Mouse (Mus musculus) lung, embryonic 16.5 days (tissue): ENCODE data around the gene Zar1l. TPM values are rescaled to one million over a fixed set of nuclear protein-coding genes. Genes with fewer than 3 reads are reported as not detected.
"Not testable (repeated sequence)": the region's sequence is repeated elsewhere in the genome, so short reads cannot be mapped to it uniquely, and the experiment has no call there.

Experiments used
- ATAC-seq: fragments of 200-750 bp; cut with Nextera tagmentation; 2 replicates; pipeline ENCODE4 v1.8.0; 2017; ENCODE audit warnings: low read depth, mild to moderate bottlenecking, moderate library complexity
- H3K27ac ChIP-seq: fragments of 300-500 bp; sonication (generic); 2 replicates; pipeline ENCODE4 v1.5.1; 2014; ENCODE audit warnings: mild to moderate bottlenecking, control low read depth, low read length
- H3K27me3 ChIP-seq: fragments of 300-500 bp; sonication (generic); 2 replicates; pipeline ENCODE4 v1.6.1; 2014; ENCODE audit warnings: low read depth, low read length, mixed read lengths; ENCODE audit not compliant: control insufficient read depth, insufficient read depth
- H3K36me3 ChIP-seq: fragments of 300-500 bp; sonication (generic); 2 replicates; pipeline ENCODE4 v1.6.1; 2014; ENCODE audit warnings: low read length; ENCODE audit not compliant: control insufficient read depth, insufficient read depth
- H3K4me1 ChIP-seq: fragments of 300-500 bp; sonication (generic); replicated peaks from 2 replicates; pipeline ENCODE4 v1.6.1; 2014; ENCODE audit warnings: low read length, mixed read lengths; ENCODE audit not compliant: control insufficient read depth, insufficient read depth
- H3K4me2 ChIP-seq: fragments of 300-500 bp; sonication (generic); 2 replicates; pipeline ENCODE4 v1.6.1; 2014; ENCODE audit warnings: low read depth, low read length, control low read depth
- H3K4me3 ChIP-seq: fragments of 300-500 bp; sonication (generic); 2 replicates; pipeline ENCODE4 v1.5.1; 2014; ENCODE audit warnings: mild to moderate bottlenecking, low read length, control low read depth
- H3K9ac ChIP-seq: fragments of 300-500 bp; sonication (generic); 2 replicates; pipeline ENCODE4 v1.6.1; 2014; ENCODE audit warnings: low read length, control low read depth
- H3K9me3 ChIP-seq: fragments of 300-500 bp; sonication (generic); 2 replicates; pipeline ENCODE4 v1.6.1; 2016; ENCODE audit warnings: low read length; ENCODE audit not compliant: control insufficient read depth
- WGBS: fragments of 180-500 bp; shearing (Covaris S2); extraction: QIAGEN DNeasy Blood & Tissue Kit; methylation state at CpG from one replicate; pipeline ENCODE4 v1.1.7; 2014; 5-methylcytosine and 5-hydroxymethylcytosine counted together
- polyA plus RNA-seq: library from polyadenylated mRNA; unstranded; fragments of >200 nt; fragmentation: Nextera tagmentation; extraction: Ambion mirVana; gene quantifications from 2 replicates; pipeline ENCODE4 v1.2.1, GENCODE M21; 2015

Gene Zar1l
- polyA plus RNA-seq, 1 experiment from 2014 or later, result not detected

DNA sequence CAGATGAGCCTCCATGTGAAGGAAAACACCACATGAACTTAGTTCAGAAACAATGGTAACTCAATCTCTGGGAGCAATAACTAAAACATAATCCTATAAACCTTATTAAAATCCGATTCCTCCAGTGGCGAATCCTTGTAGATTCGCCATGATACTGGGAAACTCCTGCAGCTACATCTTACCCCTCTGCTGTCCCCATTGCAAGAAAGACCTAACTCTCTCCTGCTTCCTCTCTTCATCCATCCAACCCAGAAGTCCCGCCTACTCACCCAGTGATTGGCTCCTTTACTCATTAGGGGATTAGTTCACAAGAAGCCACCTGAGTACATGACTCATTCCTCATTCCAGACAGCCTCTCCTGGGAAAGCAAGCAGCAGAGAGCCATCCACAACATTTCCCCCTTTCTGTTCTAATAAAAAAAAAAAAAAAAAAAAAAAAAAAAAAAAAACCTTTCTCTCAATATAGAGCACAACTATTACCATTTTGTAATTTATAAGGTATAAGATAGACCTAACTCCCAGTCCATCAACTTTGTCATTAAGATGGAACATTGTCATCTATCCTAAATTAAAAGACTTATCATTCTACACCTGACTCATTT is 26.3 kb downstream of the Zar1l start:
- H3K4me1 ChIP-seq, H3K4me3 ChIP-seq, H3K27ac ChIP-seq, ATAC-seq, H3K27me3 ChIP-seq, H3K36me3 ChIP-seq, H3K9ac ChIP-seq, H3K9me3 ChIP-seq, H3K4me2 ChIP-seq: not testable (repeated sequence)
- 91% methylated on average over 4 of the region's 4 CpGs for WGBS

DNA sequence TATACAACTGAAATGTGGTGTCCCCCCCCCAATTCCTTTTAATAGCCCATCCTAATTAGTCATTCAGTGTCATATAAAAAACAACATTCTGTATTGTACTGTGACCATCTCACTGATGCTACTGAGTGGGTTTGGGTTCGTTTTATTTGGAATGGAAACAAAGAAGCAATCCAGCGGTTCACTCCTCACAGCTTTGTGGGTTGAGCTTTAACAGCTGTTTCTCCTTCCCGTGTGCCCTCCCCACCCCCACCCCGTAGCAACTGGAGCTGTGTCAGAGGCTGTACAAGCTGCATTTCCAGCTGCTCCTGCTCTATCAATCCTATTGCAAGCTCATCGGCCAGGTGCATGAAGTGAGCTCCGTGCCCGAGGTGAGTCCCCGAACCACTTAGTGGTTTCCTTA is 27.1 kb downstream of the Zar1l start:
- H3K9me3 ChIP-seq, result no peaks in the 10 kb centered on the region
- no peak overlapping the region for H3K4me2 ChIP-seq
- H3K27ac ChIP-seq, result no peak overlapping the region
- H3K4me3 ChIP-seq, result no peak overlapping the region
- H3K27me3 ChIP-seq, result no peaks in the 10 kb centered on the region
- no peaks in the 10 kb centered on the region for H3K36me3 ChIP-seq
- no peak overlapping the region for H3K9ac ChIP-seq
- no peaks in the 10 kb centered on the region for H3K4me1 ChIP-seq
- 50% methylated on average over 8 of the region's 8 CpGs for WGBS
- ATAC-seq, result peak; percentile 78

DNA sequence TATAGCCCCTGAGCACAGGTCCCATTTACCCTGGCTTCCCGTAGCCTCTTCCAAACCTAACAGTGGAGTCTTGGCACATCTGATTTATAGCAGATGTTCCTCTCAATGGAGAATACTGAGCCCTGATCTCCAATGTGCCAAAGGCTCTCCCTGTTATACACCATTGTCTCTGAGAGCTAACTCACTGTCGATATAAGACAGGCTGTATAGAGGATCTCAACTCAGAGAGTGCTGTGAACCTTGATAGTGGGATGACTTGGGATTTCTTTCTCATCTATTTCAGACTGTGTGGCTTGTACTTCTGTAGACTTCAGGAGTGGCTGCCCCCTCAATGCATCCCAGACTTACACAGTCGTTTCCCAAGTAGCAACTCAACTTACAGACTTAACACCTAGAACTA is 27.7 kb downstream of the Zar1l start:
- no peak overlapping the region for H3K4me3 ChIP-seq
- no peak overlapping the region for H3K4me2 ChIP-seq
- no peaks in the 10 kb centered on the region for H3K36me3 ChIP-seq
- no peak overlapping the region for H3K9ac ChIP-seq
- H3K27me3 ChIP-seq, result no peaks in the 10 kb centered on the region
- no peak overlapping the region for H3K27ac ChIP-seq
- 64% methylated on average over 3 of the region's 3 CpGs for WGBS
- H3K9me3 ChIP-seq, result no peaks in the 10 kb centered on the region
- ATAC-seq, result no peak
- H3K4me1 ChIP-seq, result no peaks in the 10 kb centered on the region

DNA sequence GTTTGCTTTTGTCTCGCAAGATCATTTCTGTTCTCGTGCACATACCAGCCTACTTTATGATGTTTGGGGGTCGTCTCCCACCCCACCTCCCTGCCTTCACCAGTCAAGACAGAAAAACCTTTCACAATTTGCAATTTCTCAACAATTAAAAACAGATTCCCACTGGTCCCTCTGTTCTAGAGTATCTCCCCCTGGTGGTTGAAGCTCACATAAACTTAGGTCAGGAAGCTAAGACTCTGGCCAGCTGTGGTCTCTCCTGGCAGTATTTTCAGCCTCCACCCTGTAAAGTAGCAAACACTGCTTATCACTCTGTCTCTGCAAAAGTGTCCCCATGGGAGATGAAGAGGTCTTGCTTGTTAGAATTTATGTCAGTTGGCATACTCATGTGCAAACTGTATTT is 32.8 kb downstream of the Zar1l start:
- peak; percentile 47; the same call in 1 of the 2 replicates for ATAC-seq
- 63% methylated on average over 3 of the region's 3 CpGs for WGBS
- Histone ChIP-seq H3K4me1 (no peaks in the 10 kb centered on the region), H3K4me3 (no peak overlapping the region), H3K4me2 (no peak overlapping the region), H3K27me3 (no peaks in the 10 kb centered on the region), H3K36me3 (no peaks in the 10 kb centered on the region), H3K9ac (no peak overlapping the region), H3K9me3 (no peaks in the 10 kb centered on the region), H3K27ac (no peak overlapping the region)

DNA sequence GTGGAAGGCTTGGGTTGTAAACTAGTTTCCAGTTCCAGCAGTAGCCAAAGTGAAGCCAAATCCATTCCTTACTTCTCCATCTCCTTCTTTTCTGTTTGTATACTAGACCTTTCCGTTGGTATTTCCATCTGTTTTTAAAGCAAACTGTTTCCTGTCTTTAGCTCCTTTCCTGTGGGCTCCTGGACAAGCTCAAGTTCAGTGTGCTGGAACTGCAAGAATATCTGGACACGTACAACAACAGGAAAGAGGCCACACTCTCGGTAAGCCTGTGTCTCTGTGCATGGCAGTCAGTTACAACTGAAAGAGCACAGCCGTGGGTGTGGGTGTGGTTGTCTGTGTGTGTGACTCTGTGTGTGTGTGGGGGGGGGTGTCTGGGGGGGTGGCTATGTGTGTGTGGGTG is 39.4 kb downstream of the Zar1l start:
- ATAC-seq, result peak; percentile 47
- H3K36me3 ChIP-seq, result 0 out of 2 replicates have a peak, but pooled peaks cover 3% of the 10 kb centered on the region
- no peaks in the 10 kb centered on the region for H3K9me3 ChIP-seq
- no peak overlapping the region for H3K4me3 ChIP-seq
- H3K9ac ChIP-seq, result no peak overlapping the region
- no peaks in the 10 kb centered on the region for H3K4me1 ChIP-seq
- no peaks in the 10 kb centered on the region for H3K27me3 ChIP-seq
- H3K27ac ChIP-seq, result peak overlapping the region; percentile 27; the same call in 1 of the 2 replicates
- 59% methylated on average over 4 of the region's 4 CpGs for WGBS
- H3K4me2 ChIP-seq, result no peak overlapping the region

DNA sequence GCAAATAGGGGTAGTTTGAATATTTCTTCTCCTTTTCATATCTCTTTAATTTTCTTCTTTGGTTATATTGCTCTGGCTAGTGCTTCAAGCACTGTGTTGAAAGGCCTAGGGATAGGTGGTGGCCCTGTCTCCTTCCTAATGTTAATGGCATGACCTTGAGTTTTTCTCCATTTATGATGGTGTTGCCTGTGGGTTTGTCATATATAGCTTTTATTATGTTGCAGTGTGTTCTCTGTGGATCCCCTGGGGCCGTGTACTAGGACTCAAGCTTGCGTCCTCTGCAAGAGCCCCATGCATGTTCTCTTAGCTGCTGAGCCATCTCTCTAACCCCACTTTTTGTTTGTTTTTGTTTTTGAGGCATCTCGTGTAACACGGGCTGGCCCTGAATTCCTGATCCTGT is 40.6 kb downstream of the Zar1l start:
- H3K9me3 ChIP-seq, result no peaks in the 10 kb centered on the region
- no peaks in the 10 kb centered on the region for H3K4me1 ChIP-seq
- no peak overlapping the region for H3K4me3 ChIP-seq
- H3K36me3 ChIP-seq, result 0 out of 2 replicates have a peak, but pooled peaks cover 3% of the 10 kb centered on the region
- no peaks in the 10 kb centered on the region for H3K27me3 ChIP-seq
- no peak overlapping the region for H3K27ac ChIP-seq
- no peak overlapping the region for H3K4me2 ChIP-seq
- H3K9ac ChIP-seq, result no peak overlapping the region
- no peak for ATAC-seq
- WGBS, result 54% methylated on average over 4 of the region's 4 CpGs

DNA sequence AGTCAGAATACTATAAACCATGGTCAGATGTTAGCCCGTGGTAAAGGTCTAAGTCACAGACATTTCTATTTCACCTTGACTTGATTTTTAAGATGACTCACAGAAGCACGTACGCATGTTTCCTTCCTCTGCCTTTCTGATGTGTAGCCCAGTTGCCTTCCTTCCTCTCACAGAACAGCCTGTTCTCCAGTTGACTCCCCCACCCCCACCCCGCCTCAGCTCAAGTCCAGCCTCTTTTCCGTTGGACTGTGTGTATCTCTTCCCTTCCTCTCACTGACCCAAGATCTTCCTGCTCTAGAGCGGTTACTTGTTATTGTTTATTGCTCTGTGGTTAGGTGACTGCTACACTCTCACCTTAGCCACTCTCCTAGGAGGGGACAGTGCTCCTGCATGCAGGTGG is 49.5 kb downstream of the Zar1l start:
- peaks cover 14% of the 10 kb centered on the region for H3K4me1 ChIP-seq
- H3K27me3 ChIP-seq, result no peaks in the 10 kb centered on the region
- no peak overlapping the region for H3K4me3 ChIP-seq
- WGBS, result 47% methylated on average over 6 of the region's 6 CpGs
- ATAC-seq, result peak; percentile 22
- no peak overlapping the region for H3K9ac ChIP-seq
- no peaks in the 10 kb centered on the region for H3K9me3 ChIP-seq
- peak overlapping the region; percentile 78 for H3K27ac ChIP-seq
- no peaks in the 10 kb centered on the region for H3K36me3 ChIP-seq
- H3K4me2 ChIP-seq, result no peak overlapping the region

DNA sequence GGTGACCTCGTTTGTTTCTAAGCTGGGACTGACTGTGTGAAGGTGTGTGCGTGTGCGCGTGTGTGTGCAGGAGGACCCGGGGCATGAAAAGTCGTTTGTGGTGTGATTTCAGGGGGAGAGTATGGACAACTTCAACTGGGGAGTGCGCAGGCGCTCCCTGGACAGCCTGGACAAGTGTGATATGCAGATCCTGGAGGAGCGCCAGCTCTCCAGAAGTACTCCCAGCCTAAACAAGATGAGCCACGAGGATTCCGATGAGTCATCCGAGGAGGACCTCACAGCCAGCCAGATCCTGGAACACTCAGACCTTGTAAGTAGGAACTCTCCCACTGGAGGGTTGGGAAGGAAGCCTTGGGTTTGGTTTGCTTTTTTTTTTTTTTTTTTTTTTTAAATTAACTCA is 51.8 kb downstream of the Zar1l start:
- H3K9ac ChIP-seq, result no peak overlapping the region
- no peaks in the 10 kb centered on the region for H3K27me3 ChIP-seq
- no peaks in the 10 kb centered on the region for H3K36me3 ChIP-seq
- peak overlapping the region; percentile 83 for H3K27ac ChIP-seq
- H3K4me2 ChIP-seq, result peak overlapping the region; percentile 33; the same call in 1 of the 2 replicates
- peak; percentile 97 for ATAC-seq
- H3K4me3 ChIP-seq, result no peak overlapping the region
- peaks cover 14% of the 10 kb centered on the region for H3K4me1 ChIP-seq
- WGBS, result 32% methylated on average over 12 of the region's 12 CpGs
- H3K9me3 ChIP-seq, result no peaks in the 10 kb centered on the region

DNA sequence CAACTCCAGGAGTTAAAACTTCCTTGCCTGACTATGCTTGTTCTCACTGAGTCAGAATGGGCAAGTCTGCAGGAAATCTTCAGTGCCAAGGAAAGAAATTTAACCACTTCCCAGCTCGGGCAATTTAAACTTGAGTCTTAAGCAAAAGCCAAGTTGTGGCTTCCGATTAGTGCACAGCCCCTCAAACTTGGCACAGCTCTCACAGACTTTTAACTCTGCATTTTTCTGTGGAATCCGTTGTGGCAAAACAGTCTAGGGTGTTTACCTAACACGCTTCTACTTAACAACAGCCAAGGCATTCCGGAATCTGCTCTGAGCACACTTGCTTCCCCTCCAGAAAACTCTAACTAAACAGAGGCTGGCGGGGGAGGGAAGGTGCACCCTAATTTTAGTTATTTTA is 52.7 kb downstream of the Zar1l start:
- Histone ChIP-seq H3K4me2 (0 out of 2 replicates have a peak overlapping the region, but pooled peaks have one; percentile 3), H3K27me3 (no peaks in the 10 kb centered on the region), H3K9ac (no peak overlapping the region), H3K36me3 (no peaks in the 10 kb centered on the region), H3K4me1 (peaks cover 14% of the 10 kb centered on the region), H3K4me3 (no peak overlapping the region), H3K27ac (peak overlapping the region; percentile 77), H3K9me3 (no peaks in the 10 kb centered on the region)
- WGBS, result 24% methylated on average over 6 of the region's 6 CpGs
- ATAC-seq, result 0 out of 2 replicates have a peak, but pooled peaks have one; percentile 26
